Mouse (Mus musculus) hindbrain, postnatal 0 days (tissue): ENCODE results near the gene Hemgn. TPM values are rescaled to one million over a fixed set of nuclear protein-coding genes. Genes with fewer than 3 reads are reported as not detected.

ENCODE experiments used
- ATAC-seq: fragments of 200-750 bp; cut with Nextera tagmentation; 2 replicates; pipeline ENCODE4 v1.8.0; 2017; ENCODE audit warnings: mild to moderate bottlenecking, moderate TSS enrichment, moderate library complexity
- DNase-seq: peaks from one replicate; pipeline ENCODE4 v3.0.0-alpha.2; 2015; ENCODE audit warnings: low spot score
- H3K27ac ChIP-seq: fragments of 300-500 bp; sonication (generic); 2 replicates; pipeline ENCODE4 v1.5.1; 2014; ENCODE audit warnings: mild to moderate bottlenecking
- H3K27me3 ChIP-seq: fragments of 300-500 bp; sonication (generic); 2 replicates; pipeline ENCODE4 v1.6.1; 2014; ENCODE audit warnings: low read length, mixed read lengths; ENCODE audit not compliant: insufficient read depth
- H3K36me3 ChIP-seq: fragments of 300-500 bp; sonication (generic); 2 replicates; pipeline ENCODE4 v1.6.1; 2014; ENCODE audit warnings: low read length, mixed read lengths; ENCODE audit not compliant: insufficient read depth
- H3K4me1 ChIP-seq: fragments of 300-500 bp; sonication (generic); 2 replicates; pipeline ENCODE4 v1.6.1; 2014; ENCODE audit warnings: antibody characterized with exemption, low read length, mixed read lengths; ENCODE audit not compliant: insufficient read depth
- H3K4me2 ChIP-seq: fragments of 300-500 bp; sonication (generic); 2 replicates; pipeline ENCODE4 v1.6.1; 2014; ENCODE audit warnings: low read depth, mild to moderate bottlenecking, low read length, moderate library complexity, mixed read lengths
- H3K4me3 ChIP-seq: fragments of 300-500 bp; sonication (generic); 2 replicates; pipeline ENCODE4 v1.5.1; 2014; ENCODE audit warnings: low read length
- H3K9ac ChIP-seq: fragments of 300-500 bp; sonication (generic); replicated peaks from 2 replicates; pipeline ENCODE4 v1.6.1; 2014; ENCODE audit warnings: mild to moderate bottlenecking, low read length, moderate library complexity, mixed read lengths
- H3K9me3 ChIP-seq: fragments of 300-500 bp; sonication (generic); 2 replicates; pipeline ENCODE4 v1.6.1; 2016; ENCODE audit warnings: low read length, mixed read lengths
- CTCF ChIP-seq: IDR thresholded peaks from 2 replicates; pipeline ENCODE4 v1.5.1; 2016; ENCODE audit warnings: antibody characterized with exemption, control low read depth, low read depth
- WGBS: fragments of 180-500 bp; shearing (Covaris S2); extraction: QIAGEN DNeasy Blood & Tissue Kit; methylation state at CpG from one replicate; pipeline ENCODE4 v1.1.7; 2014; 5-methylcytosine and 5-hydroxymethylcytosine counted together
- polyA plus RNA-seq: library from polyadenylated mRNA; unstranded; fragments of >200 nt; fragmentation: Nextera tagmentation; extraction: Ambion mirVana; gene quantifications from 2 replicates; pipeline ENCODE4 v1.2.1, GENCODE M21; 2015
- total RNA-seq: library from RNA; depleted of rRNA; stranded (reverse); fragments of >200 nt; gene quantifications from 2 replicates; pipeline ENCODE4 v1.2.3, GENCODE M21; 2014

The Hemgn gene
- total and polyA plus RNA-seq, 2 experiments from 2014 or later, result not detected

DNA sequence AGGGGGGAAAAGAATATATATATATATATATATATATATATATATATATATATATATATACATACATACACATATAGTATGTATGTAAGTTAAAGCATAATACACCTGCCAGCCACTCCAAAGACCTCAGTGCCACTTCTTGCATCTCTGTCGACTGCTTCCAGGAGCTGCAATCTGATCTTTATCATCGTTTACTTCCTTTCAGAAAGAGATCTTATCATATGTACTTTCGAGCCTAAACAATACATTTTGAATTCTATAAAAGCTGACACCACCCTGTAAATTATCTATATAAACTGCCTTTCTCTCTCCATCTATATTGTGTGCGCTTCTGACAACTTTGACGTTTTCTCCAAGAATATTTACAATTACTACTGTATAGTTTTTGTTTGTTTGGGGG is 24.8 kb downstream of the Hemgn start:
- peaks cover 4% of the 10 kb centered on the region; the same call in 1 of the 2 replicates for H3K4me1 ChIP-seq
- TF ChIP-seq CTCF, result no peak
- H3K4me2 ChIP-seq, result peak overlapping the region; percentile 60
- WGBS, result 36% methylated on average over 5 of the region's 5 CpGs
- ATAC-seq (no peak), DNase-seq (no peak)
- peaks cover 3% of the 10 kb centered on the region; the same call in 1 of the 2 replicates for H3K36me3 ChIP-seq
- peak overlapping the region; percentile 60 for H3K4me3 ChIP-seq
- no peaks in the 10 kb centered on the region for H3K9me3 ChIP-seq
- no peaks in the 10 kb centered on the region for H3K27me3 ChIP-seq
- peak overlapping the region; percentile 89; the same call in 1 of the 2 replicates for H3K27ac ChIP-seq
- peak overlapping the region; percentile 81 for H3K9ac ChIP-seq

DNA sequence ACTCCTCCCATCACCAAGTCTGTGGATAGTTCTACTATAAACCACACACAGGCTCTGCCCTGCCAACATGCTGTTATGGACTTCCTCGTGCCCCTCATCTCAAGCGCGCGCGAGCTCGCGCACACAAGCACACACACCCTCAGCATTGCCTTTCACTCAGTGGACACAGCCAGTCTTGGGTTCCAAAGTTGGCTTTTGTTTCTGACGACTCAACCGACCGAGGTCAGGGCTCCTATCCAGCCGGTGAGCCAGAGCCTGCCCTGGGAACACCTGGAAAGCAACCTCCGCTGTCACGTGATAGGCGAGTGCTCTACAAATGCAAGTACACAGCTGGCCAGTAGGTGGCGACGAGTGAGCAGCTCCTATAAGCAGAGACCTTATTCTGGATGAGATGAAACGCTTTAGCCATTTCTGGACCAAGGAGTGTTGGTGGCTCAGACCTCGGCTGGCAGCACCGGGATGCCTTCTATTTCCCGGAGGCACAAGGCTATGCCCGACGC is 38.4 kb downstream of the Hemgn start:
- ATAC-seq (peak; percentile 83), DNase-seq (peak; percentile 87)
- TF ChIP-seq CTCF, result peak; percentile 96
- Histone ChIP-seq H3K27me3 (no peaks in the 10 kb centered on the region), H3K9ac (no peak overlapping the region), H3K4me1 (peaks cover 6% of the 10 kb centered on the region; the same call in 1 of the 2 replicates), H3K4me2 (peak overlapping the region; percentile 64), H3K4me3 (peak overlapping the region; percentile 34), H3K9me3 (no peaks in the 10 kb centered on the region), H3K36me3 (peaks cover 9% of the 10 kb centered on the region; the same call in 1 of the 2 replicates), H3K27ac (no peak overlapping the region)
- 24% methylated on average over 22 of the region's 22 CpGs for WGBS

DNA sequence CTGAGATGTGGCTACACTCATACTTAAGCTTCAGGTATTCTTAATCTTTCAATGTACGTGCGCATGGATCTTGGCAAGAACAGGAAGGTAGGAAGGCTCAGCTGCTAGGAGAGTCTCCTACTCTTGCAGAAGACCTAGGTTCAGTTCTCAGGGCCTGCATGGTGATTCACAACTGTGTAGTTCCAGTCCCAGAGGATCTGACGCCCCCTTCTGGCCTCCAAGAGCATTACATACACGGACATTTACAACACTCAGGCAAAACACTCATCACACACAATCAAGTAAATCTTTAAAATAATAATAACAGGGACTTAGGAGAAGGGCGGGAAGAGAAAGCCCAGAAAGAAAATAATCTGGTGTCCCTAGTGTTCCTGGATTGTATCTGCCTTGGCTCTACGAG is 38.9 kb downstream of the Hemgn start:
- peaks cover 6% of the 10 kb centered on the region; the same call in 1 of the 2 replicates for H3K4me1 ChIP-seq
- H3K36me3 ChIP-seq, result peaks cover 4% of the 10 kb centered on the region; the same call in 1 of the 2 replicates
- H3K4me2 ChIP-seq, result peak overlapping the region; percentile 64
- H3K9me3 ChIP-seq, result no peaks in the 10 kb centered on the region
- H3K27ac ChIP-seq, result no peak overlapping the region
- no peak overlapping the region for H3K9ac ChIP-seq
- peak; percentile 67 for TF ChIP-seq CTCF
- peak overlapping the region; percentile 34 for H3K4me3 ChIP-seq
- H3K27me3 ChIP-seq, result no peaks in the 10 kb centered on the region
- DNase-seq (peak; percentile 16), ATAC-seq (no peak)
- WGBS, result 56% methylated on average over 6 of the region's 6 CpGs

DNA sequence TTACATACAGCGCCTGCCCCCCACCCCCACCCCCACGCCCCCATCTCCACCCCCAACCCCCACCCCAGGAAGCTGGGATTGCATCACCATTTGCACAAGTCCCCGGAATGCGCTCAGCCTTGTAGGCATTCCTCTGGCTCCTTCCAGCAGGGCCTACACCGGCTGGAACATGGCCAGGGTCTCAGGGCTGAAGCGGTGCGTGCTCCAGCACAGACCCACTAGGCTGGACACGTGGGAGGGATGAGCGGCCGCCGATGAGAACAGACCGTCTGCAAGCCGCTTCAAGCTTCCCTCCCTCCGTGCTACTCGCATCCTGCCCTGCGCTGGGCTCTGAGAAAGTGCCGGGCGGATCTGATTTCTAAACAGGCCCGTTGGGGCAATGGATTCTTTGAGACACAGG is 42.3 kb downstream of the Hemgn start:
- Histone ChIP-seq H3K4me1 (peaks cover 6% of the 10 kb centered on the region; the same call in 1 of the 2 replicates), H3K9me3 (no peaks in the 10 kb centered on the region), H3K9ac (no peak overlapping the region), H3K27me3 (no peaks in the 10 kb centered on the region), H3K27ac (no peak overlapping the region), H3K4me3 (peak overlapping the region; percentile 11; the same call in 1 of the 2 replicates), H3K36me3 (no peaks in the 10 kb centered on the region), H3K4me2 (peak overlapping the region; percentile 51)
- DNase-seq (peak; percentile 80), ATAC-seq (peak; percentile 79)
- no peak for TF ChIP-seq CTCF
- 6% methylated on average over 19 of the region's 19 CpGs for WGBS

DNA sequence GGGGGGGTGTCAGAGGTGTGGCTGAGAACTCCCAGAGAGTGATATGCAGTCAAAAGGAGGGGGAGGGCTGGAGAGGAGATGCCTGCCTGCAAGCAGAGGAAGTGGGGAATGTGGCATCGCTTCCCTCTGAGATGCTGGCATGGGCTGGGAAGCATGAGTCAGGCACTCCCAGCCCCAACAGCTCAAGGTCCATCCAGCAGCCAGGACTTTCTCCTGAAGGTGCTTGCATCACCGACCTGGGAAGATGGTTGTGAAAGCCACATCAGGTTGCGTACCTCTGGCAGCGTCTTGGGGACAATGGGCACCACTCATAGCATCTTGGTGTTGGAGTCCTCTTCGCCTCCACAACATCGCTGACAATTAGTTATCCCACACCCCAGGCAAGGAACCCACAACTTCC is 42.9 kb downstream of the Hemgn start:
- peaks cover 6% of the 10 kb centered on the region; the same call in 1 of the 2 replicates for H3K4me1 ChIP-seq
- no peaks in the 10 kb centered on the region for H3K27me3 ChIP-seq
- WGBS, result 50% methylated on average over 6 of the region's 6 CpGs

DNA sequence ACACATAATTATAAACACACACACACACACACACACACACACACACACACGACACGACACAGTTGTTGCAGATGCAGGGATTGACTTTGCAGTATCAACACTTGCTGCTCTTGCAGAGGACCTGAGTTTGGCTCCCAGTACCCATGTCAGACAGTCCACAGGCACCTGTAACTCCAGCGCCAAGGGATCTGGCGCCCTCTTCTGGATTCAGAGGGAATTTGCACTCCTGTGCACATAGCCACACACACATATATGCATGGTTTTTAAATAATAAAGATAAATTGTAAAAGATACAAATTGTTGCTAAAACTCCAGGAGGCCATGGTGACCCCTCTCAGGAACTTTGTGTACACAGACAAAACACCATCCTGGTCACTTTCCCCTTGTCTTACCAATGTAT is 44.2 kb downstream of the Hemgn start:
- no peaks in the 10 kb centered on the region for H3K36me3 ChIP-seq
- H3K9me3 ChIP-seq, result 0 out of 2 replicates have a peak, but pooled peaks cover 3% of the 10 kb centered on the region
- no peak for ATAC-seq
- WGBS, result 66% methylated on average over 4 of the region's 4 CpGs
- DNase-seq, result no peak
- no peak overlapping the region for H3K4me2 ChIP-seq
- no peak overlapping the region for H3K27ac ChIP-seq
- H3K27me3 ChIP-seq, result no peaks in the 10 kb centered on the region
- H3K4me1 ChIP-seq, result peaks cover 3% of the 10 kb centered on the region; the same call in 1 of the 2 replicates
- TF ChIP-seq CTCF, result peak; percentile 31; the same call in 1 of the 2 replicates
- H3K4me3 ChIP-seq, result no peak overlapping the region
- no peak overlapping the region for H3K9ac ChIP-seq

More for the DNA sequence above, 42.9 kb downstream of the Hemgn start:
- Histone ChIP-seq H3K9me3 (no peaks in the 10 kb centered on the region), H3K4me3 (no peak overlapping the region), H3K9ac (no peak overlapping the region), H3K27ac (no peak overlapping the region), H3K36me3 (no peaks in the 10 kb centered on the region), H3K4me2 (no peak overlapping the region)
- ATAC-seq (no peak), DNase-seq (no peak)
- no peak for TF ChIP-seq CTCF

DNA sequence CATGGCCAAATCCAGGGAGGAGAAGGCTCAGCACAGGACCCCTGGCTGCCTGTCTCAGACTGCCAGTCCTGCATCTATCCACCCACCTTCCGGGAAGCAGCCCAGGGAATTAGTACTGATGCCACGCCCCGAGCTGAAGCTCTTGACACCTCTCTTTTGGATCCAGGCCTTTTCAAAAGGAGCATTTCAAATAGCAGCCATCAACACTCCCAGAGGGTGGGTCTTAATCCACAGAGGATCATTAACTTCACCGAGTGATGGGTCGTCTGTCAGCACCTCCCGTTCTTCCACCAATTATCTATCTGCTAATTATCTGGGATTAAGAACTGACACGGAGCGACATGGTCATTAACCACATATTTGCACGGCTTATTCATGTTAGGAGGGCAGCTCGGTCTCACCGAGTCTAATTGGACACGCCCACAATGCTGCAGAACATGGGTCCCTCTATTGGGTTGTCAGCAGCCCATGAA is 45.8 kb downstream of the Hemgn start:
- TF ChIP-seq CTCF, result no peak
- H3K27ac ChIP-seq, result no peak overlapping the region
- H3K36me3 ChIP-seq, result no peaks in the 10 kb centered on the region
- no peak overlapping the region for H3K9ac ChIP-seq
- peaks cover 3% of the 10 kb centered on the region; the same call in 1 of the 2 replicates for H3K4me1 ChIP-seq
- 15% methylated on average over 12 of the region's 12 CpGs for WGBS
- H3K4me3 ChIP-seq, result no peak overlapping the region
- DNase-seq (no peak), ATAC-seq (no peak)
- H3K9me3 ChIP-seq, result 0 out of 2 replicates have a peak, but pooled peaks cover 3% of the 10 kb centered on the region
- H3K4me2 ChIP-seq, result no peak overlapping the region
- no peaks in the 10 kb centered on the region for H3K27me3 ChIP-seq
